Mouse (Mus musculus) heart, embryonic 13.5 days (tissue): Measurements from ENCODE around the gene Ppp3ca. TPM values are rescaled to one million over a fixed set of nuclear protein-coding genes. Genes with fewer than 3 reads are reported as not detected.
A peak's percentile ranks its signal among the peaks of the same experiment; 100 is the strongest.

ENCODE experiments used
- ATAC-seq: fragments of 200-750 bp; cut with Nextera tagmentation; 2 replicates; pipeline ENCODE4 v1.8.0; 2017; ENCODE audit warnings: moderate TSS enrichment; ENCODE audit not compliant: insufficient number of reproducible peaks, low FRiP score, low TSS enrichment; ENCODE audit errors: extremely low read depth
- H3K27ac ChIP-seq: fragments of 300-500 bp; sonication (generic); replicated peaks from 2 replicates; pipeline ENCODE4 v1.5.1; 2015; ENCODE audit warnings: moderate library complexity, mild to moderate bottlenecking, inconsistent platforms
- H3K27me3 ChIP-seq: fragments of 300-500 bp; sonication (generic); replicated peaks from 2 replicates; pipeline ENCODE4 v1.6.1; 2015; ENCODE audit warnings: mild to moderate bottlenecking, inconsistent platforms
- H3K36me3 ChIP-seq: fragments of 300-500 bp; sonication (generic); 2 replicates; pipeline ENCODE4 v1.6.1; 2015; ENCODE audit warnings: mild to moderate bottlenecking, inconsistent platforms
- H3K4me1 ChIP-seq: fragments of 300-500 bp; sonication (generic); 2 replicates; pipeline ENCODE4 v1.6.1; 2015; ENCODE audit warnings: inconsistent platforms
- H3K4me2 ChIP-seq: fragments of 300-500 bp; sonication (generic); 2 replicates; pipeline ENCODE4 v1.6.1; 2015; ENCODE audit warnings: inconsistent platforms, mild to moderate bottlenecking, moderate library complexity
- H3K4me3 ChIP-seq: fragments of 300-500 bp; sonication (generic); 2 replicates; pipeline ENCODE4 v1.5.1; 2015; ENCODE audit warnings: moderate library complexity, mild to moderate bottlenecking, inconsistent platforms
- H3K9ac ChIP-seq: fragments of 300-500 bp; sonication (generic); 2 replicates; pipeline ENCODE4 v1.6.1; 2015; ENCODE audit warnings: inconsistent platforms, mild to moderate bottlenecking, moderate library complexity
- H3K9me3 ChIP-seq: fragments of 300-500 bp; sonication (generic); 2 replicates; pipeline ENCODE4 v1.6.1; 2016; ENCODE audit warnings: inconsistent platforms
- WGBS: fragments of 180-500 bp; shearing (Covaris S2); methylation state at CpG from one replicate; pipeline ENCODE4 v1.1.7; 2015; ENCODE audit warnings: mixed read lengths; 5-methylcytosine and 5-hydroxymethylcytosine counted together
- polyA plus RNA-seq: library from polyadenylated mRNA; unstranded; fragments of >200 nt; fragmentation: Nextera tagmentation; extraction: Ambion mirVana; gene quantifications from 2 replicates; pipeline ENCODE4 v1.2.1, GENCODE M21; 2015

The Ppp3ca gene
- polyA plus RNA-seq, 1 experiment from 2014 or later, result 44.2 TPM

GRCm38 (mm10) chr3:136791946-136792345, 122.0 kb downstream of the Ppp3ca start:
- H3K4me1 ChIP-seq, result peaks cover 41% of the 10 kb centered on the region
- H3K27ac ChIP-seq, result no peak overlapping the region
- 89% methylated on average over 2 of the region's 2 CpGs for WGBS
- H3K9me3 ChIP-seq, result no peaks in the 10 kb centered on the region
- no peak overlapping the region for H3K4me2 ChIP-seq
- ATAC-seq, result no peak
- H3K36me3 ChIP-seq, result no peaks in the 10 kb centered on the region
- no peak overlapping the region for H3K4me3 ChIP-seq
- H3K9ac ChIP-seq, result no peak overlapping the region
- H3K27me3 ChIP-seq, result no peaks in the 10 kb centered on the region

GRCm38 (mm10) chr3:136793411-136793810, 123.5 kb downstream of the Ppp3ca start:
- Histone ChIP-seq H3K9ac (no peak overlapping the region), H3K9me3 (no peaks in the 10 kb centered on the region), H3K27ac (no peak overlapping the region), H3K4me2 (no peak overlapping the region), H3K4me3 (no peak overlapping the region), H3K36me3 (peaks cover 6% of the 10 kb centered on the region), H3K4me1 (peaks cover 41% of the 10 kb centered on the region), H3K27me3 (no peaks in the 10 kb centered on the region)
- WGBS, result 87% methylated on average over 2 of the region's 2 CpGs
- no peak for ATAC-seq

- no peaks in the 10 kb centered on the region for H3K27me3 ChIP-seq
- no peak overlapping the region for H3K4me3 ChIP-seq
- no peaks in the 10 kb centered on the region for H3K9me3 ChIP-seq
- no peak overlapping the region for H3K4me2 ChIP-seq
- no peak overlapping the region for H3K9ac ChIP-seq
- no peak for ATAC-seq
- peaks cover 13% of the 10 kb centered on the region for H3K36me3 ChIP-seq
- 0 out of 2 replicates have a peak overlapping the region, but pooled peaks have one; percentile 6 for H3K27ac ChIP-seq
- peaks cover 34% of the 10 kb centered on the region for H3K4me1 ChIP-seq
- WGBS, result 70% methylated on average over 7 of the region's 7 CpGs
Observed at GRCm38 (mm10) chr3:136794426-136795217, 124.7 kb downstream of the Ppp3ca start.

GRCm38 (mm10) chr3:136798896-136799295, 129.0 kb downstream of the Ppp3ca start:
- no peaks in the 10 kb centered on the region for H3K27me3 ChIP-seq
- 74% methylated on average over 3 of the region's 3 CpGs for WGBS

GRCm38 (mm10) chr3:136802595-136802994, 132.7 kb downstream of the Ppp3ca start:
- Histone ChIP-seq H3K27me3 (no peaks in the 10 kb centered on the region), H3K9ac (no peak overlapping the region), H3K4me3 (no peak overlapping the region), H3K4me2 (no peak overlapping the region), H3K4me1 (peaks cover 3% of the 10 kb centered on the region; the same call in 1 of the 2 replicates), H3K36me3 (peaks cover 29% of the 10 kb centered on the region), H3K27ac (no peak overlapping the region), H3K9me3 (no peaks in the 10 kb centered on the region)
- ATAC-seq, result no peak
- WGBS, result 81% methylated on average over 4 of the region's 4 CpGs

More at GRCm38 (mm10) chr3:136798896-136799295, 129.0 kb downstream of the Ppp3ca start:
- Histone ChIP-seq H3K9ac (no peak overlapping the region), H3K4me1 (peaks cover 7% of the 10 kb centered on the region; the same call in 1 of the 2 replicates), H3K27ac (no peak overlapping the region), H3K9me3 (no peaks in the 10 kb centered on the region), H3K36me3 (peaks cover 29% of the 10 kb centered on the region), H3K4me2 (no peak overlapping the region), H3K4me3 (no peak overlapping the region)
- no peak for ATAC-seq

- Histone ChIP-seq H3K27ac (no peak overlapping the region), H3K4me3 (no peak overlapping the region), H3K4me2 (no peak overlapping the region), H3K9ac (no peak overlapping the region), H3K4me1 (peaks cover 8% of the 10 kb centered on the region), H3K27me3 (no peaks in the 10 kb centered on the region), H3K9me3 (no peaks in the 10 kb centered on the region), H3K36me3 (peaks cover 13% of the 10 kb centered on the region)
- WGBS, result 82% methylated on average over 4 of the region's 4 CpGs
- no peak for ATAC-seq
Observed at GRCm38 (mm10) chr3:136805897-136806296, 136.0 kb downstream of the Ppp3ca start.

GRCm38 (mm10) chr3:136810271-136810670, 140.3 kb downstream of the Ppp3ca start:
- H3K27ac ChIP-seq, result no peak overlapping the region
- ATAC-seq, result no peak
- 35% methylated on average over 3 of the region's 3 CpGs for WGBS

GRCm38 (mm10) chr3:136812162-136812561, 142.2 kb downstream of the Ppp3ca start:
- no peaks in the 10 kb centered on the region for H3K9me3 ChIP-seq
- no peak for ATAC-seq
- H3K4me1 ChIP-seq, result peaks cover 36% of the 10 kb centered on the region
- no peaks in the 10 kb centered on the region for H3K27me3 ChIP-seq
- no peak overlapping the region for H3K4me3 ChIP-seq
- H3K9ac ChIP-seq, result no peak overlapping the region
- no peak overlapping the region for H3K4me2 ChIP-seq
- no peaks in the 10 kb centered on the region for H3K36me3 ChIP-seq
- H3K27ac ChIP-seq, result no peak overlapping the region
- 59% methylated on average over 6 of the region's 6 CpGs for WGBS

More at GRCm38 (mm10) chr3:136810271-136810670, 140.3 kb downstream of the Ppp3ca start:
- Histone ChIP-seq H3K27me3 (no peaks in the 10 kb centered on the region), H3K9me3 (no peaks in the 10 kb centered on the region), H3K4me3 (no peak overlapping the region), H3K4me2 (no peak overlapping the region), H3K36me3 (no peaks in the 10 kb centered on the region), H3K4me1 (peaks cover 30% of the 10 kb centered on the region), H3K9ac (no peak overlapping the region)

GRCm38 (mm10) chr3:136812791-136813190, 142.9 kb downstream of the Ppp3ca start:
- no peak overlapping the region for H3K27ac ChIP-seq
- no peaks in the 10 kb centered on the region for H3K9me3 ChIP-seq
- peaks cover 35% of the 10 kb centered on the region for H3K4me1 ChIP-seq
- no peak overlapping the region for H3K9ac ChIP-seq
- WGBS, result 55% methylated on average over 2 of the region's 2 CpGs
- ATAC-seq, result no peak
- no peak overlapping the region for H3K4me2 ChIP-seq
- H3K36me3 ChIP-seq, result no peaks in the 10 kb centered on the region
- no peak overlapping the region for H3K4me3 ChIP-seq
- no peaks in the 10 kb centered on the region for H3K27me3 ChIP-seq

- no peak for ATAC-seq
- H3K4me2 ChIP-seq, result no peak overlapping the region
- no peak overlapping the region for H3K9ac ChIP-seq
- 64% methylated on average over 2 of the region's 2 CpGs for WGBS
- H3K4me1 ChIP-seq, result peaks cover 35% of the 10 kb centered on the region
- H3K9me3 ChIP-seq, result no peaks in the 10 kb centered on the region
- H3K27me3 ChIP-seq, result no peaks in the 10 kb centered on the region
- no peak overlapping the region; the same call in 1 of the 2 replicates for H3K27ac ChIP-seq
- H3K4me3 ChIP-seq, result no peak overlapping the region
- H3K36me3 ChIP-seq, result no peaks in the 10 kb centered on the region
Observed at GRCm38 (mm10) chr3:136813886-136814285, 144.0 kb downstream of the Ppp3ca start.

GRCm38 (mm10) chr3:136814916-136815315, 145.0 kb downstream of the Ppp3ca start:
- Histone ChIP-seq H3K27me3 (no peaks in the 10 kb centered on the region), H3K9ac (no peak overlapping the region), H3K9me3 (no peaks in the 10 kb centered on the region), H3K36me3 (no peaks in the 10 kb centered on the region), H3K4me1 (peaks cover 40% of the 10 kb centered on the region), H3K27ac (no peak overlapping the region), H3K4me3 (no peak overlapping the region), H3K4me2 (no peak overlapping the region)
- 74% methylated on average over 4 of the region's 4 CpGs for WGBS
- no peak for ATAC-seq

- no peak overlapping the region for H3K4me3 ChIP-seq
- H3K4me2 ChIP-seq, result no peak overlapping the region
- no peak overlapping the region for H3K27ac ChIP-seq
- no peak for ATAC-seq
- H3K4me1 ChIP-seq, result peaks cover 36% of the 10 kb centered on the region
- no peaks in the 10 kb centered on the region for H3K36me3 ChIP-seq
- WGBS, result 81% methylated on average over 3 of the region's 3 CpGs
- H3K27me3 ChIP-seq, result no peaks in the 10 kb centered on the region
- no peak overlapping the region for H3K9ac ChIP-seq
- H3K9me3 ChIP-seq, result no peaks in the 10 kb centered on the region
Observed at GRCm38 (mm10) chr3:136816319-136816718, 146.4 kb downstream of the Ppp3ca start.
